Mouse (Mus musculus): ENCODE measurements around the gene Frmd5.

- no peak for TF ChIP-seq CTCF (IDR thresholded peaks at IDR 0.05)
- no peak for TF ChIP-seq EP300 (IDR thresholded peaks at IDR 0.05)
These were observed 56.8 kb downstream of the Frmd5 start for GRCm38 (mm10) chr2:121750121-121750520.
